Mouse (Mus musculus) intestine, embryonic 15.5 days (tissue): Measurements from ENCODE around the gene Ssrp1. TPM values are rescaled to one million over a fixed set of nuclear protein-coding genes. Genes with fewer than 3 reads are reported as not detected.

Experiments
- ATAC-seq: fragments of 200-750 bp; cut with Nextera tagmentation; 2 replicates; pipeline ENCODE4 v1.8.0; 2017; ENCODE audit warnings: moderate TSS enrichment, moderate library complexity
- H3K27ac ChIP-seq: fragments of 300-500 bp; sonication (generic); 2 replicates; pipeline ENCODE4 v1.5.1; 2015; ENCODE audit warnings: mild to moderate bottlenecking, inconsistent platforms
- H3K27me3 ChIP-seq: fragments of 300-500 bp; sonication (generic); replicated peaks from 2 replicates; pipeline ENCODE4 v1.6.1; 2015; ENCODE audit warnings: inconsistent platforms
- H3K36me3 ChIP-seq: fragments of 300-500 bp; sonication (generic); 2 replicates; pipeline ENCODE4 v1.6.1; 2015; ENCODE audit warnings: inconsistent platforms
- H3K4me1 ChIP-seq: fragments of 300-500 bp; sonication (generic); replicated peaks from 2 replicates; pipeline ENCODE4 v1.6.1; 2015; ENCODE audit warnings: inconsistent platforms
- H3K4me2 ChIP-seq: fragments of 300-500 bp; sonication (generic); replicated peaks from 2 replicates; pipeline ENCODE4 v1.6.1; 2015; ENCODE audit warnings: mild to moderate bottlenecking, inconsistent platforms
- H3K4me3 ChIP-seq: fragments of 300-500 bp; sonication (generic); replicated peaks from 2 replicates; pipeline ENCODE4 v1.5.1; 2015; ENCODE audit warnings: inconsistent platforms
- H3K9ac ChIP-seq: fragments of 300-500 bp; sonication (generic); 2 replicates; pipeline ENCODE4 v1.6.1; 2015; ENCODE audit warnings: inconsistent platforms
- H3K9me3 ChIP-seq: fragments of 300-500 bp; sonication (generic); 2 replicates; pipeline ENCODE4 v1.6.1; 2016; ENCODE audit warnings: inconsistent platforms
- WGBS: fragments of 180-500 bp; shearing (Covaris S2); methylation state at CpG from one replicate; pipeline ENCODE4 v1.1.7; 2015; 5-methylcytosine and 5-hydroxymethylcytosine counted together
- polyA plus RNA-seq: library from polyadenylated mRNA; unstranded; fragments of >200 nt; fragmentation: Nextera tagmentation; extraction: Ambion mirVana; gene quantifications from 2 replicates; pipeline ENCODE4 v1.2.1, GENCODE M21; 2015

The Ssrp1 gene
- 256 and 258 TPM in 2 replicates for polyA plus RNA-seq

DNA sequence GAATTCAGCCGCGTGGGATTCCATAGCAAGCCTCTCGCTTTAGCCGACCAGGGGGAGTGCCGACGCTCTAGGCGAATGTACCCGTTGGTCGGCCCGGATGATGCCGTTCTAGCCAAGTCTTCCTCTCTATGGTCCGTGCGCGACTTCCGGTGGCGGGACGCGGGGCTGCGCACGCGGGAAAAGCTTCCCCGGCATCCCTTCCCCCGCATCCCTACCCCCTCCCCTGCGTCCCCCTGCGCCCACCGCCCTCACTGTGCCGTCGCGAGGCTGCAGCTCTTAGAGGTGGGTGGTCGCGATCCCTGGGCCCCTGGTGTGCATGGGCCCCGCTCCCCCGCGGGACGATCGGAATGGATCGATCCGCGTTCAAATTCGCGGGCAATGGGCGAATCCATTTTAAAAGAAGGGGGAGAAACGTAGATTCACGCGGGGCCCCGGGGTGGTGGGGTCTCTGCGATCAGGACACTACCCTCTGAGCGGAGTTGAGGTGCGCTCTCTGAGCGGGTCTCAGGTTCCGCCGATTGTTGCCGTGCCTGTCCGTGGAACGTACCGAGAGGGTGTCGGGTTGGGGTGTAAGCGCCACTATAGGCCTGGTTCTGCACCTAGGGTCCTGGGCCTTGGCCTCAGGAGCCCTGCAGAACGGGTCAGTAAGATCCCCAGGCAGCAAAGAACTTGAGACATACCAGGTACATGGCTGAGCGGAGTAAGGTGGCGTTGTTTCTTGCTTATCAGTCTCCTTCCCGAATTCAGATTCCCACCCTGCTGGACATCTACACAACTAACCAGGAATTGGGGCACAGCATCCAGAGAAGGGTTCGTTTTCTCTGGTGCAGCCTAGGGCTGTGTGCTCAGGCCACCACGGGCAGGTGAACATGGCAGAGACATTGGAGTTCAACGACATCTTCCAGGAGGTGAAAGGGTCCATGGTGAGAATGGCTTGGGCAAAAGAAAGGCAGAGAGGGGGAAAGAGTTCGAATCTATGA lies at the start of gene Ssrp1, which contains the start of gene P2rx3:
Gene Ssrp1 (plus strand): TSS at position 188 of the 980 bp plus-strand sequence.
Gene P2rx3 (minus strand): TSS at position 416 of the 980 bp plus-strand sequence.
- Histone ChIP-seq H3K4me2 (peak within 1 kb of the TSS; percentile 69), H3K36me3 (peaks cover 27% of the 10 kb centered on the region), H3K4me3 (peak within 1 kb of the TSS; percentile 83), H3K4me1 (0 out of 2 replicates have a peak, but pooled peaks cover 4% of the 10 kb centered on the region), H3K27ac (peak within 1 kb of the TSS; percentile 74), H3K27me3 (no peaks in the 10 kb centered on the region), H3K9ac (peak within 1 kb of the TSS; percentile 89), H3K9me3 (no peaks in the 10 kb centered on the region)
- WGBS: under 1% methylated on average over 65 of the region's 66 CpGs
- peak; percentile 96 for ATAC-seq

DNA sequence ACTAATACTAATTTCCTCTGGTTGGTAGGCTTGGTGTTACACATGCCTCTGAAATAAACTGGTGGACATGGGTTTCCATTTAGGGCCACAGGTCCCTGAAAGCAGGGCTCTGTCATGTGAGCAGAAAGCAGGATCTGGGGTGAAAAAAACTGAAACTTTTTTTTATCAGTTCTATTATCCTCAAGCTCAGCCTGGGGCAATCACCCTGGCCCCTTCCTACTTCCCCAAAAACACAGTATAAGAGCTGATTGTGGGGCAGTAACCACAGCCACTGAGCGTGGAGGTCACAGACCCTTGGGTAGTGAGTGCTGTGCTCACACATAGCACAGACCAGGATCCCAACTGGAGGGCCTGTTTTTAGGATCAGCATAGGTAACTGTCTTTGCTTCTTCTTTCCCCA lies 49.1 kb upstream of the Ssrp1 start, which contains the start of gene Prg3:
Gene Prg3 (plus strand): TSS at position 286 of the 400 bp plus-strand sequence.
- no peak within 1 kb of the TSS for H3K27ac ChIP-seq
- H3K36me3 ChIP-seq: no peaks in the 10 kb centered on the region
- no peaks in the 10 kb centered on the region for H3K4me1 ChIP-seq
- H3K27me3 ChIP-seq: no peaks in the 10 kb centered on the region
- H3K4me3 ChIP-seq: no peak within 1 kb of the TSS
- WGBS: 86% methylated on average over 1 of the region's 1 CpGs
- no peak within 1 kb of the TSS for H3K9ac ChIP-seq
- H3K9me3 ChIP-seq: no peaks in the 10 kb centered on the region
- ATAC-seq: no peak
- no peak within 1 kb of the TSS for H3K4me2 ChIP-seq

DNA sequence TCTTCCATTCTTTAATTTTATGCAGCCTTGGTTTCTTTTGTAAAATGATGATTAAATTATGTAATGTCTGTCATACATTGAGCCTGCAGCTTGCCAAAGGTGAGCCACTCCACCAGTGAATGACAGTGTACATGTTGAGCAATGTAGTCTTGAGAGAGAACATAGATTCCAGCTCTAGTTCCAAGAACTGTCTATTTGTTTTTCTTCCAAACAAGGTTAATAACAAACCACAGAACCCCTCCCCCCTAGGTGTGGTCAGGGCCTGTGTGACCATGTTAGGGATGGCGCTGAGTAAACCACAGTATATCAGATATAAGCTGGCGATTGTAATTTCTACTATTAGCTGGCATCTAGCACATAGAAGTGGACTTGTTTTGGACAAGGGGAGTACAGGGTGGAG lies 40.7 kb upstream of the Ssrp1 start:
- 76% methylated on average over 2 of the region's 2 CpGs for WGBS
- Histone ChIP-seq H3K9ac (no peak overlapping the region), H3K27ac (no peak overlapping the region), H3K9me3 (no peaks in the 10 kb centered on the region), H3K4me1 (no peaks in the 10 kb centered on the region), H3K27me3 (no peaks in the 10 kb centered on the region), H3K4me2 (no peak overlapping the region), H3K4me3 (no peak overlapping the region), H3K36me3 (no peaks in the 10 kb centered on the region)
- ATAC-seq: no peak

DNA sequence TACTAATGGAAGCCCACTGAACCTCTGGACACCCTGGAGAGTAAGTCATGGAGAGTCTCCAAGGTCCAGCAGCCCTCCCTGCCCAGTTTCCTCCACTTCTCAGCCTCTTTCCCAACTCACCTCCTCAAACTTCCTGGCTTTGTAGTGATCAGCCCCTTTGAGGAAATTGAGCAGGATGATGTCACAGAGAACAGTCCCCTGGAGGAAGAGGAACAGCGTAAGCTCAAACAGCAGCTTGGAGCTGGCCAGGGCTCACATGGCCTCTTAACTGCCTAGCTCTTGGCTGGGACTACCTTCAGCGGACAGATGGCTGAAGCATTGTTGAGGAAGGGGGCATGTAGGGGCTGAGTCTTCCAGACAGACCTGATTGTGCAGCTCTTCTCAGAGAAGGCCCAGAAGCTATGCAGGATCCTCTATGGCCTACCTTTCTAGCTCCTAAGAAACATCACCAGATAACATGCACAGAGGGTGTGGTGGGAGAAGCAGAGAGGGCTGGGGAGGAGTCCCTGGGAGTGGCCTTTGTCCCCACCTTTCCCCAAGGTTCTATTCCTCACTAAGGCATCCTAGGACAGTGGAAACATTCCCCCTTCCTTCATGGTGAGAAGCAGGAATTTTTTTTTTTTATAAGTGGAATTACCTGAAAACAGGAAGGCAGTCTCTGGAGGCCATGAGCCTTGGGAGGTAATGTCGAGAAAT lies 37.4 kb upstream of the Ssrp1 start:
- Histone ChIP-seq H3K27ac (no peak overlapping the region), H3K9me3 (no peaks in the 10 kb centered on the region), H3K4me3 (no peak overlapping the region), H3K36me3 (no peaks in the 10 kb centered on the region), H3K4me1 (no peaks in the 10 kb centered on the region), H3K9ac (no peak overlapping the region), H3K27me3 (no peaks in the 10 kb centered on the region), H3K4me2 (no peak overlapping the region)
- peak; percentile 48; the same call in 1 of the 2 replicates for ATAC-seq
- 65% methylated on average over 3 of the region's 3 CpGs for WGBS

DNA sequence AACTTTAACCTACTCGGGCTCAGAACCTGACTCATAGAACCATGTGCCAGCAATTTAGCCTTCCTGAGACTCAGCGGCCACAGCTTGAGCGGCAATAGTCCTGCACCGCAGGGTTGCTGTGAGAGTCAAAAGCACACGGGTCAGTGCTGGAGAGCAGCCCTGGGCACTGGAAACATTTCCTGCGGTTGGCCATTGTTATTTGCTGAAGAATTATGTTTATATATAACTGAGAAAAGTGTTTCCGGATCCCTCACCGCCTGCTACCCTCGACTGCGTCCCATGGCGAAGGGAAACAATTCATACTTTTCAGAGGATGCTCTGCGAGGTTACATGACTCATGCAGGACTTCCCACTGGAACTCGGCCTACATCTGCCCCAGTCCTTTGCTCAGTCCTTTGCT lies 35.5 kb upstream of the Ssrp1 start:
- no peak for ATAC-seq
- H3K27ac ChIP-seq: no peak overlapping the region
- H3K27me3 ChIP-seq: no peaks in the 10 kb centered on the region
- WGBS: 57% methylated on average over 13 of the region's 13 CpGs
- H3K4me1 ChIP-seq: no peaks in the 10 kb centered on the region
- H3K4me3 ChIP-seq: no peak overlapping the region
- H3K9ac ChIP-seq: no peak overlapping the region
- H3K4me2 ChIP-seq: no peak overlapping the region
- H3K36me3 ChIP-seq: no peaks in the 10 kb centered on the region
- H3K9me3 ChIP-seq: no peaks in the 10 kb centered on the region

DNA sequence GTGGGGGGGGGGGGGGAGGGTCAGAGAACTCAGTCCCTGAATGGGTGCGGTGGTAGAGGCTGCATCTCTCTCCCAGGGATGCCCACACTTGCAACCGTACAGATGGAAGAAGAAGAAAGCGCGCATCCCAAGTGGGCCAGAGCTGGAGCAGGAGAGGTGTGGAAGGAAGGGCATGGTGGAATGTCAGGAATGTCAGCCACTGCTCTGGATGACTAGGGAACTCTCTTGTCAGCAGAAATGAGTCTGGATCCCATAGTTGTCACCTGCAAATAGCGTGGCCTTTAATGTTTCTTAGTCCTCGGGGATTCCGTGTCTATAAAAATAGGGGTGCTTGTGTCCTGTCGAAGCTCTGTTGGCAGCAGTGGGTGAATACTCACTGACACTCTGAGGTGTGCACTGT lies 34.5 kb upstream of the Ssrp1 start:
- ATAC-seq: no peak
- Histone ChIP-seq H3K4me3 (no peak overlapping the region), H3K9me3 (no peaks in the 10 kb centered on the region), H3K27me3 (no peaks in the 10 kb centered on the region), H3K4me2 (no peak overlapping the region), H3K36me3 (no peaks in the 10 kb centered on the region), H3K27ac (no peak overlapping the region), H3K9ac (no peak overlapping the region), H3K4me1 (no peaks in the 10 kb centered on the region)
- WGBS: 62% methylated on average over 8 of the region's 8 CpGs

DNA sequence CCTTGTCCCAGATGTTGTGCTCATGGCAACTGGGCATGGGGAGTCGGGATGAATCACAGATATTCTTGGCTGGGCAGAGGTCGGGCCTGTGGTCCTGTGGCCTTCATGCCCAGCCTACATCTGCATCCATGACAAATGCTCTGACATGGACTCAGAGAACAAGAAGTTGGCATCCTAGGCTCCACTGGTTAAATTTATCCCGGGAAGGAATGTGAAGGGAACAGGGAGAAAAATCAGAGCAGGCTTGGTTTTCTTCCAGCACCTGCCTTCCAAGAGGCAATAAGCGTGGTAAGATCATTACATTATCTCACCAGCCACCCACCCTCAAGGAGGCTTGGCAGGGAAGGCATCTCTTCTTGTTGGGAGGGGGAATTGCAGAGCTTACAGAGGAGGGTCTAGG lies 32.7 kb upstream of the Ssrp1 start:
- no peak overlapping the region for H3K27ac ChIP-seq
- no peak overlapping the region for H3K4me2 ChIP-seq
- 83% methylated on average over 4 of the region's 4 CpGs for WGBS
- H3K4me1 ChIP-seq: 0 out of 2 replicates have a peak, but pooled peaks cover 2% of the 10 kb centered on the region
- H3K4me3 ChIP-seq: no peak overlapping the region
- no peaks in the 10 kb centered on the region for H3K27me3 ChIP-seq
- no peak for ATAC-seq
- H3K9me3 ChIP-seq: no peaks in the 10 kb centered on the region
- H3K36me3 ChIP-seq: no peaks in the 10 kb centered on the region
- no peak overlapping the region for H3K9ac ChIP-seq

DNA sequence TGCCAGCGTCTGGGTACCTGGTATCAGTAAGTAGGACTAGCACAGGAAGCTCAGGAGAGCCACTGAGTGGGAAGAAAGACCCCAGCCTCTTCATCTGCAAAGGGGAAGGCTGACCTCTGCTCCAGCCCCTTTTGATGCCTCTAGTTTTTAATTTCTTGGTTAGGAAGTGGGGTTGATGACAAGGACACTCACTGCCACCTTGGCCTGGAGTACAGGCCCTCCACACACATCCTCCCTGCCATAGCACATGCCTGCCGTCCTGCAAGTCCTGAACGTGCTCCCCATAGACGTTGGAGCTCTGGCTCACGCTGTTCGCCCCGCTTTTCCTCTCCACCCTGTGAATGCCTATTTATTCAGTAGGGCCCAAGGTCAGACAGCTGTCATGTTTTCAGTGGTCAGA lies 30.4 kb upstream of the Ssrp1 start:
- Histone ChIP-seq H3K4me1 (peaks cover 11% of the 10 kb centered on the region; the same call in 1 of the 2 replicates), H3K27ac (no peak overlapping the region), H3K4me3 (no peak overlapping the region), H3K36me3 (no peaks in the 10 kb centered on the region), H3K27me3 (no peaks in the 10 kb centered on the region), H3K9me3 (no peaks in the 10 kb centered on the region), H3K9ac (no peak overlapping the region), H3K4me2 (no peak overlapping the region)
- ATAC-seq: no peak
- WGBS: 86% methylated on average over 7 of the region's 7 CpGs

DNA sequence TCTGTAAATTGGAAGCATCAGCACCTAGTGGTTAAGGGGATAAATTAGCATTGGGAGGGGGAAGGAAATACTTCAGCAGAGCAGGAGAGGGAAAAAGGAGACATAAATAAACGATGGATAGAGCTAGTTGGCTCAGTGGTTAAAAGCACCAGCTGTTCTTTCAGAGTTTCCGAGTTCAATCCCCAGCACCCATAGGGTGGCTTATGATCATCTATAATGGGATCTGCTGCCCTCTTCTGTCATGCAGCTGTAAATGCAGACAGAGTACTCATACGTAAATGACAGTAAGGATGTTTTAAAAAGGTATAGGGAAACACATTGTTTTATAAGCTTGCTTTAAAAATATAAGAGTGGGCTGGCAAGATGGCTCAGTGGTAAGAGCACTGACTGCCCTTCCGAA lies 29.3 kb upstream of the Ssrp1 start:
- no peaks in the 10 kb centered on the region for H3K27me3 ChIP-seq
- peaks cover 18% of the 10 kb centered on the region for H3K4me1 ChIP-seq
- H3K36me3 ChIP-seq: no peaks in the 10 kb centered on the region
- no peaks in the 10 kb centered on the region for H3K9me3 ChIP-seq
- 24% methylated on average over 4 of the region's 4 CpGs for WGBS
- H3K27ac ChIP-seq: no peak overlapping the region
- ATAC-seq: no peak
- no peak overlapping the region for H3K4me3 ChIP-seq
- no peak overlapping the region for H3K9ac ChIP-seq
- H3K4me2 ChIP-seq: no peak overlapping the region

DNA sequence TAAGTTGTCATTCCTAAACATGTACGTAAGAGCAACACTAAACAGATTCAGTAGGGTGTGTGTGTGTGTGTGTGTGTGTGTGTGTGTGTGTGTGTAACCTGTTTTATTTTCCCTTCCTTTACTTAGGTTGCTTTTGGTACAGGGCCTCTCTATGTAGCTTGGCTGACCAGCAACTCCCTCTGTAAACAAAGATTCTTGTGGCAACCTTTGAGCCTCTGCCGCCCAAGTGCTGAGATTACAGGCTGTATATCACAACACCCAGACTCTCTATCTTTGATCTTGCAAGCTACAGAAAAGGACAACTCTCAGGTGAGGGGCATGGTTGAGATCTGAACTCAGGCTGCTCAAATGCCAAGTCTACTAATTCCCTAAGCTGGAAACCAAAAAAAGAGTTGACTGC lies 27.8 kb upstream of the Ssrp1 start:
- Histone ChIP-seq H3K9ac (no peak overlapping the region), H3K36me3 (no peaks in the 10 kb centered on the region), H3K4me3 (no peak overlapping the region), H3K4me2 (no peak overlapping the region; the same call in 1 of the 2 replicates), H3K9me3 (no peaks in the 10 kb centered on the region), H3K4me1 (peaks cover 18% of the 10 kb centered on the region), H3K27ac (peak overlapping the region; percentile 64), H3K27me3 (no peaks in the 10 kb centered on the region)
- ATAC-seq: peak; percentile 83
- WGBS: 39% methylated on average over 2 of the region's 2 CpGs

DNA sequence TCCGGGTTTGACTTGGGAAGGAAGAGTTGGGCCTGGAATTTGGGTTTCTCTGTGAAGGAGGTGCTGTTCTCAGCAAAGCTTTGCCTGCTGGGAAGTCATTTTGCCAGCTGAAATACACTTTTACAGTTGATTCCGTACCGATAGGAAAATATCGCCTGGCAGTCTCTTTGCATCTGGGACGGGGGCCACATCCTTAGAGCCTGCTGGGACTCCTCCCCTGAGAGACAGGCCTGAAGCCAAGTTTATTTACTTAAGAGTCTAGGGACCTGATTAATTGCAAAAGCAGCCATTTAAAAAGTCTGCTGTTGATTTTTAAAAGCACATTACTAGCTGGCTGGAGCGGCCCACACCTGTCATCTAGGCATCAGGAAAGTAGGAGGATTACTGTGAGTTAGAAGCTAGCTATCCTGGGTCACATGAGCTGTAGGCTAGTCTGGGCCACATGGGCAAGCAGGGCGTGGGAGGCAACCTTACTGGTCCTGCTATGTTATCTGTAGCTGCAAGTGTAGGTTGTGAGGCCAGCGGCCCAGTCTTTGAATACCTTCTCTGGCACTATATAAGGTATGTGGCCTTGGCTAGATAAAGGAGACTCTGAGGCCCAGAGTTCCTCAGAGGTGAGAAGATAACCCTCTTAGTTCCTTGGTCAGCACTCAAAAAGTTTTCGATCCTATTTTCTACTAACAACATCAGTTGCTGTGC lies 25.0 kb upstream of the Ssrp1 start:
- H3K4me3 ChIP-seq: no peak overlapping the region
- no peaks in the 10 kb centered on the region for H3K36me3 ChIP-seq
- H3K4me2 ChIP-seq: no peak overlapping the region
- ATAC-seq: peak; percentile 80
- H3K4me1 ChIP-seq: peaks cover 18% of the 10 kb centered on the region
- no peak overlapping the region for H3K9ac ChIP-seq
- H3K9me3 ChIP-seq: no peaks in the 10 kb centered on the region
- WGBS: 33% methylated on average over 9 of the region's 9 CpGs
- no peaks in the 10 kb centered on the region for H3K27me3 ChIP-seq
- peak overlapping the region; percentile 6; the same call in 1 of the 2 replicates for H3K27ac ChIP-seq

DNA sequence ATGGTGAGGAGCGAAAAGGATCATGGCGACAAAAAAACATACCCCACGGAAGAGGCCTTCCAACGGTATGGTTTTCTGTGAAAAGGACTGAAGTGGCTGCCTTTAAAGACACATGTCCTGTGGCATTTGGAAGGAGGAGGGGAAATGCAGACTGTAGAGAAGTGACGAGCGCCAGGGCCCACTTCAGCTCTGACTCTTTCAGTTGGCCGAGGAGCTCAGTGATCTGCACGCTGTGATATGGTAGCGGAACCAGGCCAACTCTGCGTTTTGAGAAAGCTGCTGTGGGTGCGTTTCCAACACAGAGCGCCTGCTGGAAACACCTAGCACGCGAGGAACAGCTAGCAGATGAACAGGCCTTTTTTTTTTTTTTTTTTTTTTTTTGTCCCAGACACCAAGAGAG lies 24.4 kb upstream of the Ssrp1 start:
- no peak for ATAC-seq
- H3K4me2 ChIP-seq: no peak overlapping the region

More for the DNA sequence above, 24.4 kb upstream of the Ssrp1 start:
- Histone ChIP-seq H3K36me3 (no peaks in the 10 kb centered on the region), H3K9ac (no peak overlapping the region), H3K4me3 (no peak overlapping the region), H3K9me3 (no peaks in the 10 kb centered on the region), H3K27ac (no peak overlapping the region), H3K27me3 (no peaks in the 10 kb centered on the region), H3K4me1 (peaks cover 18% of the 10 kb centered on the region)
- 77% methylated on average over 14 of the region's 14 CpGs for WGBS
